Mouse (Mus musculus) heart, postnatal 0 days (tissue): ENCODE measurements at regions not wholly inside any gene's neighbourhood (a gene's known extent, or its start where the extent isn't known, plus 50 kb on each side); places are given as distances from the start of the nearest gene placed in this dataset.

Experiments
- CTCF ChIP-seq: IDR thresholded peaks from 2 replicates; pipeline ENCODE4 v1.5.1; 2016; ENCODE audit warnings: antibody characterized with exemption, control low read depth, low read depth
- EP300 ChIP-seq: IDR thresholded peaks from 2 replicates; pipeline ENCODE4 v1.6.1; 2016; ENCODE audit warnings: antibody characterized with exemption, low read depth

DNA sequence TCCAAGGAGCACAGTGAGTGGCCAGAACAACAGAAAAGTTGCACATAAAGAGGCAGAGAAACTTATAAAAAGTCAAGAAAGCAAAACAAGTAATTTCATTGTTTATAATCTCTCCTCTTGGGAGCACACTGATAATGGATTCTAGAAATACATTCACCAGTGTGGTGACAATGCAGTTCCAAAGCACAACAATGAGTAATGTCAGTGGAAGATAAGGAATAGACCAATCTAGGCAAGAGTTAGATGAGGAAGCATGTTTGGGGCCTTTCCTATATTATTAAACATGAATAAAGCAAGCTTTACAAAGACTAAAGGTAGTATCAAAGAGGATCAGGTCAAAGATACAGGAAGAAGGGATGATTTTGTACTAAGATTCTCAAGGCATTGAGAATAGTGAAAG, 408.9 kb upstream of the N6amt1 start:
- TF ChIP-seq EP300 (no peak), CTCF (no peak)
